Mouse (Mus musculus) midbrain, embryonic 10.5 days (tissue): ENCODE measurements around the gene Sohlh2. TPM values are rescaled to one million over a fixed set of nuclear protein-coding genes. Genes with fewer than 3 reads are reported as not detected.

ENCODE experiments used
- microRNA-seq: library from miRNA; unstranded; fragments of <30 nt; microRNA quantifications from one replicate; pipeline ENCODE4, GENCODE M21; 2017
- polyA plus RNA-seq: library from polyadenylated mRNA; unstranded; fragments of >200 nt; fragmentation: Nextera tagmentation; extraction: Ambion mirVana; gene quantifications from 2 replicates; pipeline ENCODE4 v1.2.1, GENCODE M21; 2016

Sohlh2 gene
- polyA plus RNA-seq, 1 experiment from 2014 or later = not detected

Small RNA genes lying within 50 kb of the gene (microRNA-seq; reads per million reads assigned to microRNA genes)
- gene Gm22029 = not detected

Other genes with a start within 250 kb of the Sohlh2 start
- 1.7 and 3.1 TPM in 2 replicates for gene Ccna1, start 126.5 kb upstream of the Sohlh2 start, polyA plus RNA-seq
- gene Spg20, start 69.9 kb upstream of the Sohlh2 start, polyA plus RNA-seq = 50.5 and 51.6 TPM in 2 replicates
- gene Ccdc169, start 44.7 kb upstream of the Sohlh2 start, polyA plus RNA-seq = 0.10 and 0.25 TPM in 2 replicates
- gene Dclk1, start 60.3 kb downstream of the Sohlh2 start, polyA plus RNA-seq = 42.2 and 72.4 TPM in 2 replicates